Mouse (Mus musculus) heart, embryonic 12.5 days (tissue): ENCODE results near the gene Tmem229b. TPM values are rescaled to one million over a fixed set of nuclear protein-coding genes. Genes with fewer than 3 reads are reported as not detected.
"Not testable (repeated sequence)": the region's sequence is repeated elsewhere in the genome, so short reads cannot be mapped to it uniquely, and the experiment has no call there.

Source experiments
- ATAC-seq: fragments of 200-750 bp; cut with Nextera tagmentation; 2 replicates; pipeline ENCODE4 v1.8.0; 2017; ENCODE audit warnings: moderate TSS enrichment, moderate library complexity; ENCODE audit not compliant: insufficient number of reproducible peaks, low FRiP score
- H3K27ac ChIP-seq: fragments of 300-500 bp; sonication (generic); 2 replicates; pipeline ENCODE4 v1.5.1; 2016; ENCODE audit warnings: mild to moderate bottlenecking, moderate library complexity; ENCODE audit not compliant: poor library complexity, severe bottlenecking
- H3K27me3 ChIP-seq: fragments of 300-500 bp; sonication (generic); replicated peaks from 2 replicates; pipeline ENCODE4 v1.6.1; 2016; ENCODE audit warnings: mild to moderate bottlenecking, moderate library complexity
- H3K36me3 ChIP-seq: fragments of 300-500 bp; sonication (generic); 2 replicates; pipeline ENCODE4 v1.6.1; 2016; ENCODE audit warnings: mild to moderate bottlenecking, moderate library complexity
- H3K4me1 ChIP-seq: fragments of 300-500 bp; sonication (generic); replicated peaks from 2 replicates; pipeline ENCODE4 v1.6.1; 2016; ENCODE audit warnings: mild to moderate bottlenecking
- H3K4me2 ChIP-seq: fragments of 300-500 bp; sonication (generic); 2 replicates; pipeline ENCODE4 v1.6.1; 2016; ENCODE audit warnings: mild to moderate bottlenecking, moderate library complexity
- H3K4me3 ChIP-seq: fragments of 300-500 bp; sonication (generic); 2 replicates; pipeline ENCODE4 v1.5.1; 2016; ENCODE audit warnings: mild to moderate bottlenecking
- H3K9ac ChIP-seq: fragments of 300-500 bp; sonication (generic); 2 replicates; pipeline ENCODE4 v1.6.1; 2016; ENCODE audit warnings: mild to moderate bottlenecking, moderate library complexity
- H3K9me3 ChIP-seq: fragments of 300-500 bp; sonication (generic); replicated peaks from 2 replicates; pipeline ENCODE4 v1.6.1; 2016; ENCODE audit warnings: mild to moderate bottlenecking, moderate library complexity
- WGBS: fragments of 180-500 bp; shearing (Covaris S2); methylation state at CpG from one replicate; pipeline ENCODE4 v1.1.7; 2016; 5-methylcytosine and 5-hydroxymethylcytosine counted together
- polyA plus RNA-seq: library from polyadenylated mRNA; unstranded; fragments of >200 nt; fragmentation: Nextera tagmentation; extraction: Ambion mirVana; gene quantifications from 2 replicates; pipeline ENCODE4 v1.2.1, GENCODE M21; 2016

Gene Tmem229b
- polyA plus RNA-seq, 1 experiment from 2014 or later, result 3.4 TPM

DNA sequence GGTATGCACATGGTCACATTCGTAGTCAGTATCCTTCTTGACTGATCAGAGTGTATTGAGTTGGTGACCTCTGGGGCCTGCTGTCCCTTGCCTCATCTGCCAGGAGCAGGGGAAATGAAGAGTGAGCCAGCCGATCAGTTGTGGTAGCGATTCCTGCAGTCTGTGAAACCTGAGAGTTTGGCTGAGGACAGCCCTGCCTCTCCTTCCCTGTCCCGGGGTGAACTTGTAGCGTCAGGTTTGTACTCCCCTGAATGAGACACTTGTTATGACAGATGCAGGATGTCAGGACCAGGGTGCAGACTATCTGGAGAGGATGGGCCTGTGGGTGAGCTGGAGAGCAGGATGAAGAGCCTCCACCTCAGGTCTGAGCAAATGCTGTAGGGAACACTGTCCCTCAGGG lies 59.8 kb downstream of the Tmem229b start:
- H3K27ac ChIP-seq, result no peak overlapping the region
- no peaks in the 10 kb centered on the region for H3K36me3 ChIP-seq
- H3K4me2 ChIP-seq, result no peak overlapping the region
- 0 out of 2 replicates have a peak, but pooled peaks cover 2% of the 10 kb centered on the region for H3K27me3 ChIP-seq
- H3K9ac ChIP-seq, result no peak overlapping the region
- 54% methylated on average over 5 of the region's 5 CpGs for WGBS
- no peak overlapping the region for H3K4me3 ChIP-seq
- H3K9me3 ChIP-seq, result no peaks in the 10 kb centered on the region
- H3K4me1 ChIP-seq, result peaks cover 8% of the 10 kb centered on the region
- no peak for ATAC-seq

DNA sequence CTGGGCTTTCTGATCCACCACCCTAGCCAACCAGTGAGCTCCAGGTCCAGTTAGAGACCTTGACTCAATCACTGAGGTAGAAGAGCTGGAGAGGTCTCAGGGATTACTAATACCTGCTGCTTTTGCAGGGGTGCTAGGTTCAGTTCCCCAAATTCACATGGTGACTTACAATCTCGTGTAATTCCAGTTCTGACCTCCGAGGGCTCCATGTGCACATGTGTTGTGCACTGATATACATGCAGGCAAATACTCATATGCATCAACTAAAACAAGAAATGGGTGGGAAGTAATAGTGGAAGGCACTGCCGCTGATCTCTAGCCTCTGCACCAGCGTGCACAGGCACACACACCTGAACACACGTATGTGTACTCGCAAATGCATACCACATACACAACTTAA lies 60.3 kb downstream of the Tmem229b start:
- 73% methylated on average over 6 of the region's 6 CpGs for WGBS
- 0 out of 2 replicates have a peak, but pooled peaks cover 2% of the 10 kb centered on the region for H3K27me3 ChIP-seq
- H3K4me3 ChIP-seq, result no peak overlapping the region
- H3K9me3 ChIP-seq, result no peaks in the 10 kb centered on the region
- ATAC-seq, result no peak
- H3K36me3 ChIP-seq, result no peaks in the 10 kb centered on the region
- no peak overlapping the region for H3K27ac ChIP-seq
- H3K9ac ChIP-seq, result no peak overlapping the region
- peaks cover 3% of the 10 kb centered on the region for H3K4me1 ChIP-seq
- H3K4me2 ChIP-seq, result no peak overlapping the region

DNA sequence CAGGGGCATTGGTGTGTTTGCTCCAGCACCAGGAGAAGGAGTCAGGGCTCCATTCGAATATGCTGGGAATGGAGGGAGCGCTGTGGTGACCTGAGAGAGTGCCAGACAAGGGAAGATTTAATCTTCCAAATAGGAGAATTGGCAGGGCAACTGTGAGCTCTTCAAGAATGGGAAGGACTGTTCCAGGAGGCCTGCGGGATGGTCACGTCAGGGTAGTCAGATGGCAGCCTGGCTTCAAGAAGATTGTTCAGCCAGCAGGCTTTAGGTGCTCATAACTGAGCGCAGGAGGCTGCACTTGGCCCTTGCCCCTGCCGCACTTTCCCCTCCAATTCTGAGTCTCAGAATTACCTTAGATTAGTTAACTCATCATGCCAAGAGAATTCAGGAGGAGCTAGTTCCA lies 64.5 kb downstream of the Tmem229b start:
- Histone ChIP-seq H3K9me3 (no peaks in the 10 kb centered on the region), H3K27ac (no peak overlapping the region), H3K9ac (no peak overlapping the region), H3K4me2 (no peak overlapping the region), H3K4me1 (0 out of 2 replicates have a peak, but pooled peaks cover 3% of the 10 kb centered on the region), H3K27me3 (0 out of 2 replicates have a peak, but pooled peaks cover 2% of the 10 kb centered on the region), H3K4me3 (no peak overlapping the region), H3K36me3 (no peaks in the 10 kb centered on the region)
- WGBS, result 79% methylated on average over 6 of the region's 6 CpGs
- no peak for ATAC-seq

DNA sequence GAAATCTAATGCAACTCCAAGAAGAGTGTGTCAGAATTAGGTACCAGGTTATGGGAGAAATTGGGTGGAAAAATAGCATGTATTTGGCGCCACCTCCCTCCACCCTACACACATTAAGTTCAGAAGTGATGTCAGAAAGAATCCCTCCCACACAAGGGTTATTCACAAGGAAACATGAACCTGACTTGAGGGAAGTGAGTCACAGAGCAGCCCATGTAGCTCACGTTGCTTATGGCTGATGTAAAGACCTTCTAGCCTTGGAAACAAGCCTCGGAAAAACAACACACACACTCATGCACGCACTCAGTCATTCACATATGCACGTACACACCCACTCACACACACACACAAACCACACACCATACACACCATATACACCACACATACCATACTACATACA lies 67.3 kb downstream of the Tmem229b start:
- no peak overlapping the region for H3K4me3 ChIP-seq
- H3K27me3 ChIP-seq, result 0 out of 2 replicates have a peak, but pooled peaks cover 3% of the 10 kb centered on the region
- H3K4me1 ChIP-seq, result peaks cover 9% of the 10 kb centered on the region
- no peak overlapping the region for H3K4me2 ChIP-seq
- no peak overlapping the region for H3K27ac ChIP-seq
- WGBS, result 70% methylated on average over 5 of the region's 5 CpGs
- no peaks in the 10 kb centered on the region for H3K36me3 ChIP-seq
- no peak for ATAC-seq
- no peak overlapping the region for H3K9ac ChIP-seq
- H3K9me3 ChIP-seq, result no peaks in the 10 kb centered on the region

DNA sequence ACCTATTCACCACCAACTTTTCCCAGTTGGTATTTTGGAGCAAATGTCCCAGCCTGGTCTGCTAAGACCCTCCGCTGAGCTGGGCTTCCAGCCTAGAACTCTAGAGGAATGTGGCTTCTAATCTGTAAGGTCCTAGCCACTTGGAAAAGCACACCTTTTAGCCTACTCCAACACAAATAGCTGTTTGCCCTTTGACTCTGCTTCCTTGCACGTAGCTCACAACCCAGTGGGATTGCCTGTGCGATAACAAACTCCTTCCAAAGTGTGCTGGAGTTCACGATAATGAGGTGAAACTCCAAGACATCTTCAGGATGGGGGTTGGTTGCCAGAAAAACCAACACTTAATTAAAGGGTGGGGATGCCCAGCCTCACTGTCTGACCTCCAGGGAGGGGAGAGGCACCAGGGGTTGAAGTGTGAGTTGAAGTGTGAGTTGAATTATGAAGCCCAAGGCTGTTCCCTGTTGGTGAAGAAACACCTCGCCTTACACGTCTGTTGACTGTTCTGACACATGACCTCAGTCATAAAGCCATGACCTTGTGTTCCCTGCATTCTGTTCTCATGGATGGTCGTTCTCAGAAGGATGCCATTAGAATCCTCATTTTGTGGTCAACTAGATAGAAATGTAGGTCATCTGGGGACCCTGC lies 67.9 kb downstream of the Tmem229b start:
- H3K4me3 ChIP-seq, result no peak overlapping the region
- 63% methylated on average over 7 of the region's 7 CpGs for WGBS
- H3K9ac ChIP-seq, result no peak overlapping the region
- 0 out of 2 replicates have a peak, but pooled peaks cover 3% of the 10 kb centered on the region for H3K27me3 ChIP-seq
- H3K27ac ChIP-seq, result no peak overlapping the region
- no peaks in the 10 kb centered on the region for H3K36me3 ChIP-seq
- H3K9me3 ChIP-seq, result no peaks in the 10 kb centered on the region
- peaks cover 9% of the 10 kb centered on the region for H3K4me1 ChIP-seq
- ATAC-seq, result no peak
- no peak overlapping the region for H3K4me2 ChIP-seq

DNA sequence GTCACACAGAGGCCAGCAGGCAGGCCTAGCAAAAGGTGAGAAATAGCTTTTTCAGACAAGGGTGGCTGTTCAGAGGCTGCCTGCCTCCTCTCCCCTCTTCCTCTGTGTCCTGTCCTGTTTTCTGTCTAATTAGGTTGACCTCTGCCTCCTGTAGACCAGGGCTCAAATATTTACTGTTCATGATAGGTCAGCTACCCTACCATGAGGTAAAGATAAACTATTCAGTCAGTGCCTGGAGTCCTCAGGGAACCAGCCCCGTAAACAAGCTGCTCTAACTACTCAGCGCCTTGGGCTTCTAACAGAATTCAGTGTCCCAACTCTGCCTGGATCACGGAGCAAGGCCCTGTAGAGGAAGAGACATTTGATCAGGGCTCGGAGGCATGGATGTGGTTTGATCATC lies 70.9 kb downstream of the Tmem229b start:
- Histone ChIP-seq H3K27ac (no peak overlapping the region), H3K4me1 (peaks cover 22% of the 10 kb centered on the region), H3K9me3 (no peaks in the 10 kb centered on the region), H3K4me2 (no peak overlapping the region), H3K9ac (no peak overlapping the region), H3K4me3 (no peak overlapping the region), H3K36me3 (no peaks in the 10 kb centered on the region), H3K27me3 (0 out of 2 replicates have a peak, but pooled peaks cover 3% of the 10 kb centered on the region)
- ATAC-seq, result no peak
- WGBS, result 56% methylated on average over 4 of the region's 4 CpGs

DNA sequence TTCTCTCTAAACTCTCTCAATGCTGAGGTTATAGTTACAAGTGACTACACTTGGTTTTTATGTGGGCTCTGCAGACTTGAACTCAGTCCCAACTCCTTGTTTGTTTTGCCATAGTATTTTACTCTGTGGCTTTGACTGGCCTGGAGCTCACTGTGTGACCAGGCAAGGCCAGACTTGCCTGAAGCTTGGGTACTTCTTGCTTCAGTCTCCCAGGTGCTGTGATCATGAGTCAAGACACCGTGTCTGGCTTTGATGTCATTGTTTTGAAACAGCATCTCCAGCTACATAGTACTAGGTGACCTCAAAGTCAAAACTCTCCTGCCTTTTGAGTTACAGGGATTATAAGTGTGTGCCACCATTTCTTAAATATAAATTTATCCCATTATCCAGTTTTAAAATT lies 77.5 kb downstream of the Tmem229b start:
- WGBS, result 70% methylated on average over 1 of the region's 1 CpGs
- no peak for ATAC-seq

DNA sequence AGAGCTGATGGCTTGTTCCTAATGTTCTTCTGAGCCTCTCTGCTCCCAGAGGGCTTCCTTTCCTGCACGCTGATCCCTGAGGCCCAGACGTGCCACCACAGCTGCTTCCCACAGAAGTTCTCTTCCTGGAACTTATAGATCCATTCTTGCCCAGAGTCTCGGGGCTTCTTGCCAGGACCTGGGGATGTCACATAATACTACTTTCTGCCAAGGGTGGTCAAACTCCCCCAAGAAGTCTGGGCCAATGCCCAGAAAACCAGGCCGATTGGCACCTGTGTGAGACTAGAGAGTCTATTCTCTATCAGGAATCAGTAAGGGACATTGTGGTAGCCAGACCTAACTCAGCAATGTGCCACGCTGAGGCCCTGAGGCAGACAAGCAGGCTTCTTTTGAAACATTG lies 80.1 kb downstream of the Tmem229b start:
- WGBS, result 76% methylated on average over 5 of the region's 5 CpGs
- no peak overlapping the region for H3K4me3 ChIP-seq
- H3K4me1 ChIP-seq, result peaks cover 6% of the 10 kb centered on the region; the same call in 1 of the 2 replicates
- no peaks in the 10 kb centered on the region for H3K36me3 ChIP-seq
- no peak overlapping the region for H3K27ac ChIP-seq
- no peak for ATAC-seq
- H3K9ac ChIP-seq, result no peak overlapping the region
- H3K4me2 ChIP-seq, result no peak overlapping the region
- 0 out of 2 replicates have a peak, but pooled peaks cover 6% of the 10 kb centered on the region for H3K27me3 ChIP-seq
- no peaks in the 10 kb centered on the region for H3K9me3 ChIP-seq

More for the DNA sequence above, 77.5 kb downstream of the Tmem229b start:
- H3K9me3 ChIP-seq, result no peaks in the 10 kb centered on the region
- H3K27me3 ChIP-seq, result 0 out of 2 replicates have a peak, but pooled peaks cover 6% of the 10 kb centered on the region
- peaks cover 19% of the 10 kb centered on the region; the same call in 1 of the 2 replicates for H3K4me1 ChIP-seq
- H3K36me3 ChIP-seq, result no peaks in the 10 kb centered on the region
- H3K4me2 ChIP-seq, result no peak overlapping the region
- no peak overlapping the region for H3K9ac ChIP-seq
- no peak overlapping the region for H3K4me3 ChIP-seq
- H3K27ac ChIP-seq, result no peak overlapping the region

DNA sequence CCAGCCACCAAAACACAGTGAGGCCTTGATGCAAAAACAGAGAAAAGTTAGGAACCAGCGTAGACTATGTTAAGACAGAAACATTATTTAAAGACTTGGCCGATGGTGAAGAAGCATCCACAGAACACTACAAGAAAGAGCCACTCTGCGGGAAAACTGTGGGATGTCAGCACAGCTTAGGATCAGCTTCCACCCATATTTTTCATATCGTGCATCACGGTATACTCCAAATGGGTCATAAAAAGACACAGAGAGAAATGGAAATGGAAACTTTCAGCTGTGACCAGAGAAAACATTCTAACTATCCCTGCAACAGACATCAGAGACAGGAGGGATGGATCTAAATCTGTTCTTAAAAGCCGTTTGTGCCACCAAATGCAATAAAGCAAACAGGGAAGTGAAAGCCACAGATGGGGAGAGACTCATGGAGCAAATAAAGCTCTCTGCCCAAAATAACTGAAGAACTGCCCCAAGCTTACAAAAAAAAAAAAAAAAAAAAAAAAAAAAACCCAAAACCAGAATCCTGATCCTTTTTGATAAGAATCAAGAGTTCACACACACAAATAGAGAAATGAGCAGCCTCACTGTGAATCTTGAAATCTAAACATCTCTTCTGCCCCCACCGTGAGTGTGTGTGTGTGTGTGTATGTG lies 83.8 kb downstream of the Tmem229b start:
- Histone ChIP-seq H3K9ac (no peak overlapping the region), H3K27ac (no peak overlapping the region), H3K9me3 (no peaks in the 10 kb centered on the region), H3K27me3 (0 out of 2 replicates have a peak, but pooled peaks cover 6% of the 10 kb centered on the region), H3K4me2 (no peak overlapping the region), H3K4me3 (no peak overlapping the region), H3K4me1 (peaks cover under 1% of the 10 kb centered on the region; the same call in 1 of the 2 replicates), H3K36me3 (no peaks in the 10 kb centered on the region)
- no peak for ATAC-seq
- WGBS, result 84% methylated on average over 7 of the region's 7 CpGs

DNA sequence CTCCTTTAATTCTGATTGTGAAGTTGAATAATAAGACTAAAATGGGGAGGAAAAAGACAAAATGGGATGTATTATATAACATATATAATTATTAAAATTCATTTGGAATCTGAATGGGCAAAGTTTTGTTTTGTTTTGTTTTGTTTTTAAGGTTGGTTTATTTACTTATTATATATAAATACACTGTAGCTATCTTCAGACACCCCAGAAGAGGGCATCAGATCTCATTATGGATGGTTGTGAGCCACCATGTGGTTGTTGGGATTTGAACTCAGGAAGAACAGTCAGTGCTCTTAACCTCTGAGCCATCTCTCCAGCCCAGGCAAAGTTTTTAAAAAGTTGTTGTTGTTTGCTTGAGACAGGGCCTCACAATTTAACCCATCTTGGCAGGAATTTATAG lies 84.5 kb downstream of the Tmem229b start:
- not testable (repeated sequence) for H3K4me2 ChIP-seq, H3K9ac ChIP-seq, H3K27ac ChIP-seq, H3K27me3 ChIP-seq, ATAC-seq, H3K4me3 ChIP-seq, H3K9me3 ChIP-seq, H3K36me3 ChIP-seq, H3K4me1 ChIP-seq

DNA sequence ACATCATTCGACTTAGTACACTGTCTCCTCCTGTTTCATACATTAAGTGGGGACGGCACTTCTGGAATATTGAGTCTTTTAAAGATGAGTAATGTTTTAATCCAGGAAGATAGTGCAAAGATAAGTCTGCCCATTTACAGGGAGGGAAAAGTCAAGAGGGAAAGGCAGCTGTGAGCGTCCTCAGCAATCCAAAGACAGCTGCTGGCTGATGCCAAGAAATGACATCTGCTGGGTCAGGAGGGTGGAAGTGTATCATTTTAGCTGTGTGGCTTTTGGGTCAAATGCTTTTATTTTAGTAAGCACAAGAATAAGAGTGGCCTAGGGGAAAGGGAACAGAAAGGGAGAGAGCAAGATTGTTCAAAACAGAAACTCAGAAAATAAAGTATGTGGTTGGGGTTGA lies 85.4 kb downstream of the Tmem229b start:
- Histone ChIP-seq H3K4me2 (no peak overlapping the region), H3K9me3 (no peaks in the 10 kb centered on the region), H3K36me3 (no peaks in the 10 kb centered on the region), H3K4me3 (no peak overlapping the region), H3K9ac (no peak overlapping the region), H3K27me3 (0 out of 2 replicates have a peak, but pooled peaks cover under 1% of the 10 kb centered on the region), H3K4me1 (peaks cover 3% of the 10 kb centered on the region; the same call in 1 of the 2 replicates), H3K27ac (no peak overlapping the region)
- ATAC-seq, result no peak
- 68% methylated on average over 3 of the region's 3 CpGs for WGBS
